Mouse (Mus musculus): ENCODE measurements at regions not wholly inside any gene's neighbourhood (a gene's known extent, or its start where the extent isn't known, plus 50 kb on each side); places are given as distances from the start of the nearest gene placed in this dataset.

DNA sequence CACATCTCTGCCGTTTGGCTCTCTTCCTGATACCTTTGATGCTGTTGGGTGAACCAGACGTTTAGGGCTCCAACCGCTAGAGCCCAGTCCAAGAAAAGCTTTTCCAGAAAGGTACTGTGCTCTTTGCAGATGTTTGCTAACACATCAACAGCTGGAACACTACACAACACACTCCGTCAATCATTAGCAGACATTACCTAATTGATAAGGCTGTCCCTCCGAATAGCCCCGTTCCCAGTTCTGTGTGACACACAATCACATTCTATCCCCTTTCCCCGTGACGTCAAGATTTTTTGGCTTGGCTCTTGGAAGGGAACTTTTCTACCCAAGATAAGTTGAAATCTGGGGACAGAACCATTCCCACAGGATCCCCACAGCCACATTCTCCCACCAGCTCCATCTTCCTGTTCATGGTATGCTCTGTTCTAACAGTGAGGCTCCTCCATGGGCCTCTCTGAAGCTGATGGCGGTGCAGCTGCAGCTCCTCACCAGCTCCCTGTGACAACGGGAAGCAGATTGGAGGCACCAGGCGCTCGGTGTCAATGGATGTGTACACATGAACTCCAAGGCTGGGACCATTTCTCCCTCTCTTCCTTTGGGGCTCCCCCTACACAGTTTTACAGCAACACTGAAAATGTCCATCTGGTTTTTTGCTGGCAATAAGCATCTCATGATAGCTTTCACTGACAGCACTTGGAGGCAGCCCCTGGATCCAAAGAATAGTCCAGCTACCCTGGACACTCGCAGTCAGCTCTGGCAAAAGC is 122.6 kb upstream of the Tbx20 start:
- peak overlapping the region; percentile 50 for H3K27ac ChIP-seq (ENCODE audit: low read depth)
- H3K4me3 ChIP-seq (ENCODE audit: low read depth, low read length): no peak overlapping the region
- no peaks in the 10 kb centered on the region for H3K36me3 ChIP-seq (replicated peaks; ENCODE audit: control insufficient read depth, insufficient read depth, low read length)
- H3K9ac ChIP-seq (replicated peaks; ENCODE audit: low read depth, low read length): no peak overlapping the region
- H3K4me2 ChIP-seq (ENCODE audit: low read depth, low read length): no peak overlapping the region
- 0 out of 2 replicates have a peak, but pooled peaks cover 8% of the 10 kb centered on the region for H3K4me1 ChIP-seq (ENCODE audit: control insufficient read depth, insufficient read depth)
- peak; percentile 35; the same call in 1 of the 2 replicates for TF ChIP-seq EP300 (IDR thresholded peaks at IDR 0.05; ENCODE audit: low read depth)
- no peak for TF ChIP-seq CTCF (IDR thresholded peaks at IDR 0.05; ENCODE audit: low read depth)
- H3K9me3 ChIP-seq (replicated peaks; ENCODE audit: control insufficient read depth, low read length): no peaks in the 10 kb centered on the region
- H3K27me3 ChIP-seq (ENCODE audit: control insufficient read depth, insufficient read depth, low read length): no peaks in the 10 kb centered on the region
- ATAC-seq (ENCODE audit: insufficient read depth, low read depth): peak; percentile 76
- 51% methylated on average over 13 of the region's 13 CpGs for WGBS
- peak; percentile 49 for DNase-seq (ENCODE audit: low spot score)

DNA sequence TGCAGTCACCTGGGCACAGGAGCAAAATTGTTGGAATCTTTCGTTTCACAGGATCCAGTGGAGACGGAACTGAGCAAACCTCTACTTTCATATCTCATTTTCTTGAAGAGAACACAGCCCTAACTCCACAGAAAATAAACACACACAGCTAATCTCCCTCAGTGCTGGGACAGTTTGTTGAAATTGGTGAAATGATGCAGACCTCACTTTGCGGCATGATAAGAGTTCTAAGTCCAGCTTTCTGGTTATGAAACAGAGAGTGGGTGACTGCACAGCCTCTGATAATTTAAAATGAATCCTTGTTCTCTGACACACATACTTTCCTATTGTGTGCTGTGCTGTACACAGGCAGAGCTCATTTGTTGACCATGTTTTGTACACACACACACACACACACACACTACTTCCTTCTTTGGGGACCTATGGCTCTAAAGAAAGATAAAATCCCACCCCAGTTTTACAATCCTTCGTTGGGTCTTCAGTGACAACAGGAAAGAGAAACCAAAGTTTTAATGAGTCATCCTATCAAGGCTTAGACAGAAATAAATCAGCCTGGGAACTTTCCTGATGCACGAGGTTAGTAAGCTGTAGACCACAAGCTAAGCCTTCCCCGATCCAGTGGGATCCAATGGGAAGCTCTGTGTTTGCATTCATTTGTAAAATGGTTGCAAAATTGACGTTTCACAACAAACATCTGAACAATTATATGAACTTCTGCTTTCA is 125.3 kb upstream of the Tbx20 start:
- Histone ChIP-seq H3K4me2 (ENCODE audit: low read depth, low read length) (no peak overlapping the region), H3K4me1 (ENCODE audit: control insufficient read depth, insufficient read depth) (0 out of 2 replicates have a peak, but pooled peaks cover 8% of the 10 kb centered on the region), H3K9me3 (replicated peaks; ENCODE audit: control insufficient read depth, low read length) (no peaks in the 10 kb centered on the region), H3K27me3 (ENCODE audit: control insufficient read depth, insufficient read depth, low read length) (no peaks in the 10 kb centered on the region), H3K4me3 (ENCODE audit: low read depth, low read length) (no peak overlapping the region), H3K9ac (replicated peaks; ENCODE audit: low read depth, low read length) (no peak overlapping the region), H3K27ac (ENCODE audit: low read depth) (peak overlapping the region; percentile 54), H3K36me3 (replicated peaks; ENCODE audit: control insufficient read depth, insufficient read depth, low read length) (no peaks in the 10 kb centered on the region)
- 37% methylated on average over 7 of the region's 7 CpGs for WGBS
- DNase-seq (ENCODE audit: low spot score) (peak; percentile 45), ATAC-seq (ENCODE audit: insufficient read depth, low read depth) (0 out of 2 replicates have a peak, but pooled peaks have one; percentile 7)
- TF ChIP-seq CTCF (IDR thresholded peaks at IDR 0.05; ENCODE audit: low read depth) (no peak), EP300 (IDR thresholded peaks at IDR 0.05; ENCODE audit: low read depth) (no peak)

DNA sequence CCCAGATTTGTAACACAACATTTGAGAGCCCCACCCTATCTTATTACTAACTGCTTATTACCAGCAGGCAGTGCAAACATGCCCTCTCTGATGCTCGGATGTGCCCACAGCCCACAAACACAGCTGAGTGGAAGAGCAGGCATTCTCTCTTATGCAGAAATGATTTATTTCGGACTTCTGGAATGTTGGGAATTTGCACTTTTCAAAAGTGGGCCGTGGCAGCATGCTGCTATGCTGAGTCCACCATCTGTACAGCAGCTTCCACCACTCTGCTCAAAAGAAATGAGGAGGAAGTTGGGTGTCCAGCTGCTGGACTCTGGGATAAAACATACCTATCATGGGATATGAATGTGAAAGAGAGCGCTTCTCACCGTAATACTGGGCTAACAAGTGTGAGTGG is 129.6 kb upstream of the Tbx20 start:
- WGBS: 69% methylated on average over 5 of the region's 5 CpGs
- Histone ChIP-seq H3K9me3 (replicated peaks; ENCODE audit: control insufficient read depth, low read length) (no peaks in the 10 kb centered on the region), H3K27ac (ENCODE audit: low read depth) (no peak overlapping the region), H3K36me3 (replicated peaks; ENCODE audit: control insufficient read depth, insufficient read depth, low read length) (no peaks in the 10 kb centered on the region), H3K4me1 (ENCODE audit: control insufficient read depth, insufficient read depth) (peaks cover 8% of the 10 kb centered on the region; the same call in 1 of the 2 replicates), H3K9ac (replicated peaks; ENCODE audit: low read depth, low read length) (no peak overlapping the region), H3K4me3 (ENCODE audit: low read depth, low read length) (no peak overlapping the region), H3K4me2 (ENCODE audit: low read depth, low read length) (no peak overlapping the region), H3K27me3 (ENCODE audit: control insufficient read depth, insufficient read depth, low read length) (no peaks in the 10 kb centered on the region)
- ATAC-seq (ENCODE audit: insufficient read depth, low read depth) (no peak), DNase-seq (ENCODE audit: low spot score) (no peak)
- no peak for TF ChIP-seq EP300 (IDR thresholded peaks at IDR 0.05; ENCODE audit: low read depth)
- no peak for TF ChIP-seq CTCF (IDR thresholded peaks at IDR 0.05; ENCODE audit: low read depth)

- 76% methylated on average over 8 of the region's 8 CpGs for WGBS
- Histone ChIP-seq H3K4me1 (ENCODE audit: control insufficient read depth, insufficient read depth) (peaks cover 3% of the 10 kb centered on the region; the same call in 1 of the 2 replicates), H3K9me3 (replicated peaks; ENCODE audit: control insufficient read depth, low read length) (no peaks in the 10 kb centered on the region), H3K36me3 (replicated peaks; ENCODE audit: control insufficient read depth, insufficient read depth, low read length) (no peaks in the 10 kb centered on the region), H3K27ac (ENCODE audit: low read depth) (no peak overlapping the region), H3K4me2 (ENCODE audit: low read depth, low read length) (no peak overlapping the region), H3K4me3 (ENCODE audit: low read depth, low read length) (no peak overlapping the region), H3K27me3 (ENCODE audit: control insufficient read depth, insufficient read depth, low read length) (no peaks in the 10 kb centered on the region), H3K9ac (replicated peaks; ENCODE audit: low read depth, low read length) (no peak overlapping the region)
- DNase-seq (ENCODE audit: low spot score) (no peak), ATAC-seq (ENCODE audit: insufficient read depth, low read depth) (no peak)
- no peak for TF ChIP-seq CTCF (IDR thresholded peaks at IDR 0.05; ENCODE audit: low read depth)
Measured at GRCm38 (mm10) chr9:24909086-24909979, 135.2 kb upstream of the Tbx20 start.

DNA sequence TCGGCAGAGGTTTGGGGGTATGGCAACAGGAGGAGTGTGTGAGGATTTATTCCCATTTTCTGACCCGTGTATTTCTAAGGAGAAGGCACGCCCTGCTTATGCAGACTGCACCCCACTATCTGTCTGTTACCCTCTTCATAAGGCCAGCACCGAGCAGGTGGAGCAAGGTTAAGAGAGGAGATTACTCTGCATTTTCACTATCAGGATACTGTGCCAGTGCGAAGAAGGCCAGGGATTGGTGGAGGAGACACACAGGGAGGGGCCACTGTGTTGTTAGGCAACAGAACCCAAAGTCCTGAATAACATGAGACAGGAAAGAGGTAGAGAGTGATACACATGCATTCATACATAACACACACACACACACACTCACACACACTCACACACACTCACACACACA is 136.6 kb upstream of the Tbx20 start:
- H3K4me2 ChIP-seq (ENCODE audit: low read depth, low read length): no peak overlapping the region
- H3K4me3 ChIP-seq (ENCODE audit: low read depth, low read length): no peak overlapping the region
- no peak overlapping the region for H3K9ac ChIP-seq (replicated peaks; ENCODE audit: low read depth, low read length)
- peak; percentile 42 for DNase-seq (ENCODE audit: low spot score)
- ATAC-seq (ENCODE audit: insufficient read depth, low read depth): peak; percentile 62; the same call in 1 of the 2 replicates
- no peaks in the 10 kb centered on the region for H3K36me3 ChIP-seq (replicated peaks; ENCODE audit: control insufficient read depth, insufficient read depth, low read length)
- no peaks in the 10 kb centered on the region for H3K27me3 ChIP-seq (ENCODE audit: control insufficient read depth, insufficient read depth, low read length)
- no peaks in the 10 kb centered on the region for H3K9me3 ChIP-seq (replicated peaks; ENCODE audit: control insufficient read depth, low read length)
- WGBS: 38% methylated on average over 5 of the region's 5 CpGs
- TF ChIP-seq CTCF (IDR thresholded peaks at IDR 0.05; ENCODE audit: low read depth): no peak
- TF ChIP-seq EP300 (IDR thresholded peaks at IDR 0.05; ENCODE audit: low read depth): no peak
- peaks cover 3% of the 10 kb centered on the region; the same call in 1 of the 2 replicates for H3K4me1 ChIP-seq (ENCODE audit: control insufficient read depth, insufficient read depth)
- no peak overlapping the region for H3K27ac ChIP-seq (ENCODE audit: low read depth)

All from heart, postnatal 0 days (tissue).